Mouse (Mus musculus) MEL (cell line): ENCODE measurements around the gene Dab2. TPM values are rescaled to one million over a fixed set of nuclear protein-coding genes. Genes with fewer than 3 reads are reported as not detected.

Experiments used
- DNase-seq: peaks from one replicate; pipeline ENCODE4 v3.0.0; 2011; ENCODE audit warnings: low read depth, low spot score
- H3K27ac ChIP-seq: 2 replicates; pipeline ENCODE4 v1.5.1; 2012; ENCODE audit warnings: low read depth, mild to moderate bottlenecking, control low read depth, low read length, moderate library complexity; ENCODE audit not compliant: control insufficient read depth
- H3K27me3 ChIP-seq, 2 experiments: fragments of 150-350 bp in 1 of 2; sonication (generic) in 1 of 2; 2 replicates each; pipeline ENCODE4 v1.6.1; 2012; ENCODE audit warnings: low read length in 2 of 2, mild to moderate bottlenecking in 2 of 2, improper control_type of control experiment in 1 of 2, moderate library complexity in 1 of 2; ENCODE audit not compliant: insufficient read depth in 2 of 2, control insufficient read depth in 1 of 2
- H3K36me3 ChIP-seq, 2 experiments: 2 replicates each; pipeline ENCODE4 v1.6.1; 2012 to 2014; ENCODE audit warnings: low read length in 2 of 2, improper control_type of control experiment in 1 of 2, inconsistent platforms in 1 of 2, mild to moderate bottlenecking in 1 of 2; ENCODE audit not compliant: insufficient read depth in 2 of 2, control insufficient read depth in 1 of 2
- H3K4me1 ChIP-seq, 2 experiments: fragments of 150-350 bp in 1 of 2; sonication (generic) in 1 of 2; 2 replicates each; pipeline ENCODE4 v1.6.1; 2012; ENCODE audit warnings: low read length in 2 of 2, improper control_type of control experiment in 1 of 2, mild to moderate bottlenecking in 1 of 2; ENCODE audit not compliant: insufficient read depth in 2 of 2, control insufficient read depth in 1 of 2
- H3K4me3 ChIP-seq, 2 experiments: fragments of 150-350 bp in 1 of 2; sonication (generic) in 1 of 2; 2 replicates each; pipeline ENCODE4 v1.5.1; 2012; ENCODE audit warnings: low read depth in 2 of 2, low read length in 2 of 2, mild to moderate bottlenecking in 2 of 2, moderate library complexity in 2 of 2, control low read depth in 1 of 2, improper control_type of control experiment in 1 of 2; ENCODE audit not compliant: control insufficient read depth in 1 of 2, insufficient read depth in 1 of 2
- H3K79me2 ChIP-seq: 2 replicates; pipeline ENCODE4 v1.6.1; 2012; ENCODE audit warnings: mild to moderate bottlenecking, low read length, moderate library complexity; ENCODE audit not compliant: control insufficient read depth, poor library complexity, insufficient read depth
- H3K9ac ChIP-seq: 2 replicates; pipeline ENCODE4 v1.6.1; 2012; ENCODE audit warnings: low read depth, mild to moderate bottlenecking, control low read depth, low read length, moderate library complexity; ENCODE audit not compliant: control insufficient read depth, poor library complexity, severe bottlenecking
- H3K9me3 ChIP-seq: fragments of 150-350 bp; sonication (generic); replicated peaks from 2 replicates; pipeline ENCODE4 v1.6.1; 2012; ENCODE audit warnings: mild to moderate bottlenecking, low read length, improper control_type of control experiment, moderate library complexity; ENCODE audit not compliant: insufficient read depth
- BHLHE40 ChIP-seq: IDR thresholded peaks from 2 replicates; pipeline ENCODE4 v1.6.1; 2012; ENCODE audit warnings: low read depth, mild to moderate bottlenecking, inconsistent platforms, low read length, improper control_type of control experiment, borderline replicate concordance
- CTCF ChIP-seq, 3 experiments: IDR thresholded peaks in 2 of 3; conservative IDR thresholded peaks in 1 of 3; 2 replicates each; pipeline ENCODE4 v1.5.1; 2011 to 2012; ENCODE audit warnings: low read length in 3 of 3, low read depth in 2 of 3, mild to moderate bottlenecking in 2 of 3, improper control_type of control experiment in 1 of 3, inconsistent platforms in 1 of 3, mixed read lengths in 1 of 3, moderate library complexity in 1 of 3; ENCODE audit not compliant: control insufficient read depth in 1 of 3, insufficient read depth in 1 of 3, poor library complexity in 1 of 3, severe bottlenecking in 1 of 3
- E2F4 ChIP-seq: IDR thresholded peaks from 2 replicates; pipeline ENCODE4 v1.6.1; 2011; ENCODE audit warnings: low read depth, low read length, improper control_type of control experiment, borderline replicate concordance
- ELF1 ChIP-seq: IDR thresholded peaks from 2 replicates; pipeline ENCODE4 v1.6.1; 2014; ENCODE audit warnings: low read depth, mild to moderate bottlenecking, inconsistent platforms, low read length, improper control_type of control experiment, moderate library complexity
- ETS1 ChIP-seq: IDR thresholded peaks from 2 replicates; pipeline ENCODE4 v1.6.1; 2012; ENCODE audit warnings: low read depth, mild to moderate bottlenecking, inconsistent platforms, low read length, improper control_type of control experiment, moderate library complexity
- GABPA ChIP-seq: IDR thresholded peaks from 2 replicates; pipeline ENCODE4 v1.6.1; 2012; ENCODE audit warnings: low read depth, mild to moderate bottlenecking, inconsistent platforms, low read length, improper control_type of control experiment, moderate library complexity
- HCFC1 ChIP-seq: IDR thresholded peaks from 2 replicates; pipeline ENCODE4 v1.6.1; 2012; ENCODE audit warnings: low read depth, mild to moderate bottlenecking, inconsistent platforms, low read length, improper control_type of control experiment, moderate library complexity
- KAT2A ChIP-seq: conservative IDR thresholded peaks from 2 replicates; pipeline ENCODE4 v1.6.1; 2012; ENCODE audit warnings: low read depth, low read length, improper control_type of control experiment, inconsistent platforms
- MAFK ChIP-seq: IDR thresholded peaks from 2 replicates; pipeline ENCODE4 v1.6.1; 2011; ENCODE audit warnings: low read depth, mild to moderate bottlenecking, low read length, improper control_type of control experiment, borderline replicate concordance
- MAZ ChIP-seq: IDR thresholded peaks from 2 replicates; pipeline ENCODE4 v1.6.1; 2012; ENCODE audit warnings: low read depth, mild to moderate bottlenecking, inconsistent platforms, low read length, improper control_type of control experiment
- MEF2A ChIP-seq: IDR thresholded peaks from 2 replicates; pipeline ENCODE4 v1.6.1; 2014; ENCODE audit warnings: low read depth, mild to moderate bottlenecking, inconsistent platforms, low read length, improper control_type of control experiment; ENCODE audit not compliant: poor library complexity, insufficient replicate concordance, severe bottlenecking; ENCODE audit errors: extremely low read depth
- MYC ChIP-seq: IDR thresholded peaks from 2 replicates; pipeline ENCODE4 v1.6.1; 2011; ENCODE audit warnings: low read depth, mild to moderate bottlenecking, low read length, improper control_type of control experiment, moderate library complexity
- NELFE ChIP-seq: IDR thresholded peaks from 2 replicates; pipeline ENCODE4 v1.6.1; 2011; ENCODE audit warnings: low read depth, low read length, improper control_type of control experiment
- NRF1 ChIP-seq: IDR thresholded peaks from 2 replicates; pipeline ENCODE4 v1.6.1; 2014; ENCODE audit warnings: low read depth, mild to moderate bottlenecking, inconsistent platforms, low read length, improper control_type of control experiment, moderate library complexity; ENCODE audit not compliant: poor library complexity, insufficient read depth, severe bottlenecking
- POLR2AphosphoS2 ChIP-seq: IDR thresholded peaks from 2 replicates; pipeline ENCODE4 v1.6.1; 2011; ENCODE audit warnings: low read length, improper control_type of control experiment
- RAD21 ChIP-seq: IDR thresholded peaks from 2 replicates; pipeline ENCODE4 v1.6.1; 2011; ENCODE audit warnings: mild to moderate bottlenecking, low read depth, low read length, improper control_type of control experiment
- TAL1 ChIP-seq: IDR thresholded peaks from 2 replicates; pipeline ENCODE4 v1.6.1; 2012; ENCODE audit warnings: mild to moderate bottlenecking, inconsistent platforms, low read length, moderate library complexity, mixed read lengths
- TBP ChIP-seq: IDR thresholded peaks from 2 replicates; pipeline ENCODE4 v1.8.0; 2011; ENCODE audit warnings: low read depth, low read length, improper control_type of control experiment
- TCF12 ChIP-seq: IDR thresholded peaks from 2 replicates; pipeline ENCODE4 v1.6.1; 2014; ENCODE audit warnings: low read depth, mild to moderate bottlenecking, inconsistent platforms, low read length, improper control_type of control experiment, moderate library complexity
- USF1 ChIP-seq: IDR thresholded peaks from 2 replicates; pipeline ENCODE4 v1.6.1; 2014; ENCODE audit warnings: low read depth, mild to moderate bottlenecking, inconsistent platforms, low read length, improper control_type of control experiment, moderate library complexity
- USF2 ChIP-seq, 2 experiments: IDR thresholded peaks; 2 replicates each; pipeline ENCODE4 v1.6.1; 2011 to 2012; ENCODE audit warnings: improper control_type of control experiment in 2 of 2, low read length in 2 of 2, borderline replicate concordance in 1 of 2, inconsistent platforms in 1 of 2, low read depth in 1 of 2, mild to moderate bottlenecking in 1 of 2; ENCODE audit not compliant: insufficient read depth in 1 of 2
- ZC3H11A ChIP-seq: IDR thresholded peaks from 2 replicates; pipeline ENCODE4 v1.6.1; 2012; ENCODE audit warnings: low read depth, mild to moderate bottlenecking, inconsistent platforms, low read length, improper control_type of control experiment
- ZKSCAN1 ChIP-seq: IDR thresholded peaks from 2 replicates; pipeline ENCODE4 v1.6.1; 2012; ENCODE audit warnings: low read depth, mild to moderate bottlenecking, inconsistent platforms, low read length, improper control_type of control experiment, moderate library complexity
- ZMIZ1 ChIP-seq: IDR thresholded peaks from 2 replicates; pipeline ENCODE4 v1.6.1; 2012; ENCODE audit warnings: low read depth, mild to moderate bottlenecking, inconsistent platforms, low read length, improper control_type of control experiment, moderate library complexity
- ZNF384 ChIP-seq: IDR thresholded peaks from 2 replicates; pipeline ENCODE4 v1.6.1; 2012; ENCODE audit warnings: low read depth, mild to moderate bottlenecking, inconsistent platforms, low read length, improper control_type of control experiment
- polyA plus RNA-seq, 2 experiments: library from polyadenylated mRNA; stranded (reverse) in 1 of 2; unstranded in 1 of 2; fragments of >175 nt in 1 of 2; fragments of >200 nt in 1 of 2; gene quantifications; 2 replicates each; pipeline versions ENCODE4 v1.2.1 to v1.2.4; 2012; ENCODE audit warnings: low replicate concordance in 2 of 2, low read depth in 1 of 2; ENCODE audit not compliant: insufficient read length in 2 of 2, insufficient read depth in 1 of 2, missing spikeins in 1 of 2
- total RNA-seq: library from RNA; depleted of rRNA; stranded (reverse); fragments of 300-350 nt; gene quantifications from 2 replicates; pipeline ENCODE4 v1.2.3, GENCODE M21; 2012

Dab2 gene
- total and polyA plus RNA-seq, 3 experiments = not detected

DNA sequence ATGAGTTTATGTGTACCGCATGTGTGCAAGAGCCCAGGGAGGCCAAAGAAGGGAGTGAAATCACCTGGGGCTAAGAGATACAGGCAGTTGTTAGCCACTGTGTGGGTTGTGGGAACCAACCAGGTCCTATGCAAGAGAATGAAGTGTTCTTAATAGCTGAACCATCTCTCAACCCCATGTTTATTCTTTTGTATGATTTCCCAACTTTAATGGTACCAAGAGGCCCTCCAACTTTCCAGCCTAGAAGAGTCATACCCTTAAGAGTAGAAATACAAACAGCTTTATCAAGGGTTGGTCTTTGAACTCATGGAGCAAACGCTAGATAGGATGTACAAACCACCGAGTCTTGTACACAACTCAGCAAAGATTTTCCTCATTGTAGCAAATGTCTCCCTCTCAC lies 12.8 kb downstream of the Dab2 start:
- H3K27me3 ChIP-seq = no peaks in the 10 kb centered on the region
- H3K27ac ChIP-seq = no peak overlapping the region
- H3K36me3 ChIP-seq = no peaks in the 10 kb centered on the region
- no peaks in the 10 kb centered on the region for H3K4me1 ChIP-seq
- H3K4me3 ChIP-seq = no peak overlapping the region
- TF ChIP-seq NELFE (no peak), MEF2A (no peak), MYC (no peak), TAL1 (no peak), ZKSCAN1 (no peak), RAD21 (no peak), NRF1 (no peak), HCFC1 (no peak), POLR2AphosphoS2 (no peak), MAFK (no peak), CTCF (IDR thresholded peaks at IDR 0.05 in 2 of 3, conservative IDR thresholded peaks at IDR 0.05 in 1 of 3; ENCODE audit: control insufficient read depth in 1 of 3, insufficient read depth in 1 of 3, low read depth in 2 of 3, low read length in 3 of 3, poor library complexity in 1 of 3, severe bottlenecking in 1 of 3) (no peak), ZNF384 (no peak), E2F4 (no peak), ZC3H11A (no peak), ZMIZ1 (no peak), TCF12 (no peak)
- H3K9me3 ChIP-seq = no peaks in the 10 kb centered on the region
- no peaks in the 10 kb centered on the region for H3K79me2 ChIP-seq
- DNase-seq = no peak
- no peak overlapping the region for H3K9ac ChIP-seq

DNA sequence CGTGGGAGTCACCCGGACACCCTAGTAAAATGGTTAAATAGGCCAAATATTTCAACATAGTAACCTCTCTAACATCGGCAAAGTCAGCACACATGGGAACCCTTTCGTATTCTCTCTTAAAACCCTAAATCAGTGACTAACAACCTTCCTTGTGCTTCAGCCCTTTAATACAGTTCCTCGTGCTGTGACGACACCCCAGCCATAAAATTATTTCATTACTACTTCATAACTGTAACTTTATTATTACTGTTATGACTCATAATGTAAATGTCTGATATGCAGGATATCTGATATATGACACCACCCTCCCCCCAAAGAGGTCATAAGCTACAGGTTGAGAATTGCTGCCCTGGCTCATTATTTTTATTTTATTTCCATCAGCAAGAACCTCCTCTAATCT lies 19.8 kb downstream of the Dab2 start:
- Histone ChIP-seq H3K9me3 (no peaks in the 10 kb centered on the region), H3K79me2 (no peaks in the 10 kb centered on the region), H3K27me3 (peaks cover 0 to 6% of the 10 kb centered on the region in 2 experiments; a peak in 2 of 4 replicates), H3K4me3 (no peak overlapping the region), H3K4me1 (no peaks in the 10 kb centered on the region), H3K36me3 (no peaks in the 10 kb centered on the region), H3K27ac (no peak overlapping the region), H3K9ac (no peak overlapping the region)
- TF ChIP-seq USF2 (IDR thresholded peaks at IDR 0.05; ENCODE audit: borderline replicate concordance in 1 of 2, insufficient read depth in 1 of 2, low read depth in 1 of 2, low read length in 2 of 2) (no peak), MAZ (no peak), BHLHE40 (no peak), MEF2A (no peak), HCFC1 (no peak), NELFE (no peak), ZKSCAN1 (no peak), POLR2AphosphoS2 (no peak), KAT2A (no peak), ZNF384 (no peak), USF1 (no peak), GABPA (no peak), TBP (no peak), ETS1 (no peak), ELF1 (no peak), MYC (no peak)
- DNase-seq = no peak
